13 mouse cellular contexts compared by ENCODE assay signal in genomic region chr7:18245047-18245446, GRCm38 (mm10). TPM values are rescaled to one million over a fixed set of nuclear protein-coding genes. Genes with fewer than 3 reads are reported as not detected.
"Had no signal": no experiment of that assay in that cellular context is flagged by ENCODE, and none has a peak within 500 bp of the region (broad histone marks: within the 10 kb centered on the region; RNA-seq: fewer than 3 reads in every experiment).

Gene Mill1, plus strand, starts transcription at chr7:18245347.

- DNase-seq: retina, postnatal 1 day; right cerebral cortex, adult 18-20 months; right cerebral cortex, postnatal 14 days; right cerebral cortex, postnatal 25 days; right cerebral cortex, postnatal 4 days; spleen, adult 18-20 months; thymus, adult 18-20 months; thymus, adult 2 months; thymus, postnatal 14 days; thymus, postnatal 25 days; thymus, postnatal 36 days; thymus, postnatal 4 days had no signal

RNA-seq across cellular contexts. Expression of gene Mill1, which starts in this region (rescaled TPM):
- total RNA-seq: neutrophil, adult 5-6 weeks had no signal
